Mouse (Mus musculus) 3134 (cell line): ENCODE measurements at regions not wholly inside any gene's neighbourhood (a gene's known extent, or its start where the extent isn't known, plus 50 kb on each side); places are given as distances from the start of the nearest gene placed in this dataset.

Experiments used
- DNase-seq: peaks from one replicate; pipeline ENCODE4 v3.0.0-alpha.2; 2011; ENCODE audit warnings: low spot score; ENCODE audit not compliant: insufficient read length; ENCODE audit errors: extremely low read depth

GRCm38 (mm10) chr3:102574320-102574719 is 104.6 kb downstream of the Ngf start:
- no peak for DNase-seq

GRCm38 (mm10) chr3:102576896-102577295 is 107.2 kb downstream of the Ngf start:
- peak; percentile 81 for DNase-seq

DNA sequence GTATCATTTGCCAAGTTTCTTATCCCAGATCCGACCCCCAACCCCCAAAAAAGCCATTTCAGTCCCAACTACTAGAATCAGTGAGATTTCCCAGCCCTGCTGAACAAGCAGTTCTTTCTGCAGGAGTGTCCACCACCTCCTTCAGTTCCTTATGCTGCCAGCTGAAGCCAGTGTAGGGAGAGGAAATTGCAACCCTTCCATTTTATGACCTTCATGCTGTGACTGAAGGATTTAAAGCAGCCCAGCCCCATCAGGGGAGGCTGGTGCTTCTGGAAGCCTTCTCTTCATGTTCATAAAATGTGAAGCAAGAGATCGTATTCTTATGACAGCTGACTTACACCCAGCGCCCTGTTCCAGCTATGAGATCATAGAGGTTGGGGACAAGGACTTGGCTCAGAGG is 112.1 kb downstream of the Ngf start:
- DNase-seq: no peak

- DNase-seq: no peak
Measured at GRCm38 (mm10) chr3:102585136-102585535, 115.4 kb downstream of the Ngf start.

- DNase-seq: no peak
Measured at GRCm38 (mm10) chr3:102586221-102586620, 116.5 kb downstream of the Ngf start.

DNA sequence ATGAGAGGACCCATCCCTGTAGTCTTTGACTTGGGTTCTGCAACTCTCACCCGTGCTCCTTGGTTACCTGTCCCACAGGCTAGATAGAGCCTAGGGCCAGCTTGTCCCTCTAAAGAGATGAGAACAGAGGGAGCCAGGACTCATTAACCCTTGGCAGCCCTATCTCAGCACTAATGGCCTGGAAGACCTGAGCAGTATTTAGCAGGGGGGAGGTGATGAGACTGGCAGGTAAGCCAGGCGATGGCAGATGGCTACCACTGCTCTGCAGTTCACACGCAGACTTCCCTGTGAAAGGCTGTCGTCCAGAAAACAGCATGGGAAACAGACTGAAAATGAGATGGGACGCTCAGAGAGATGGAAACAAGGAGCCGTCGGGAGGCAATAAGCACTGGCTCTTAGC is 122.3 kb downstream of the Ngf start:
- no peak for DNase-seq

- no peak for DNase-seq
Measured at GRCm38 (mm10) chr3:102596944-102597551, 127.3 kb downstream of the Ngf start.

GRCm38 (mm10) chr3:102599061-102599460 is 129.3 kb downstream of the Ngf start:
- no peak for DNase-seq

DNA sequence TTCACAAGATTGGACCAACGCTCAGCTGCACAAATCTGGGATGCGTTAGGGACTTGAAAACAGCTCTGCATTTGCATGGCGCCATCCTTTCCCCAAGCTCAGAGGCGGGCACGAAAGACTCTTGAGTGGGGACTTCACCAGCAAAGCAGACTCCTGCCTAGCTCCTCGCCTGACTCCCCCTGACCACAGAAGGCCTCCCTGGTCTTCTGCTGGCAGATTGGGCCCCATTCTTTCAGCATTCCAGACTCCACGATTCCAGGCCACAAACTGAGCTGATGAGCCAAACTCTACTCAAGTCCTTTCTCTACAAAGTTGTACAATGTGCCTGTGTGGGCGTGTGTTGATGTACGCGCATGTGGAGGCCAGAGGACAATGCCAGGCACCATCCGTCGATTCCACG is 131.6 kb upstream of the Tspan2 start:
- DNase-seq: no peak

- DNase-seq: no peak
Measured at GRCm38 (mm10) chr3:102605284-102605683, 129.0 kb upstream of the Tspan2 start.

DNA sequence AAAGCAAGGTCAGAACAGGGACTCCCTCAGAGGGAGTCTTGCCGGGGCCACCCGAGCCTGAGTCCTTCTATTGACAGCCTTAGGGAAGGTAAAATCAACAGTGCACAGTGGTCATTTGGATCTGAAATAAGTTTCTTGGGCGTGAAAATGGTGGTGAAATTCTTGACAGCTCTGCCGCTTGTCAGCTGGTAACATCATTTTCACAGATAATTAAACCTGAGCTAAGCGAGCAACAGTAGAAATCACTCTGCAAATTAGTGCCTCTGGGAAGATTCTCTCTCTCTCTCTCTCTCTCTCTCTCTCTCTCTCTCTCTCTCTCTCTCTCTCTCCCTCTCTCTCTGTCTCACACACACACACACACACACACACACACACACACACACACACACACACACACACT is 123.4 kb upstream of the Tspan2 start:
- DNase-seq: no peak

DNA sequence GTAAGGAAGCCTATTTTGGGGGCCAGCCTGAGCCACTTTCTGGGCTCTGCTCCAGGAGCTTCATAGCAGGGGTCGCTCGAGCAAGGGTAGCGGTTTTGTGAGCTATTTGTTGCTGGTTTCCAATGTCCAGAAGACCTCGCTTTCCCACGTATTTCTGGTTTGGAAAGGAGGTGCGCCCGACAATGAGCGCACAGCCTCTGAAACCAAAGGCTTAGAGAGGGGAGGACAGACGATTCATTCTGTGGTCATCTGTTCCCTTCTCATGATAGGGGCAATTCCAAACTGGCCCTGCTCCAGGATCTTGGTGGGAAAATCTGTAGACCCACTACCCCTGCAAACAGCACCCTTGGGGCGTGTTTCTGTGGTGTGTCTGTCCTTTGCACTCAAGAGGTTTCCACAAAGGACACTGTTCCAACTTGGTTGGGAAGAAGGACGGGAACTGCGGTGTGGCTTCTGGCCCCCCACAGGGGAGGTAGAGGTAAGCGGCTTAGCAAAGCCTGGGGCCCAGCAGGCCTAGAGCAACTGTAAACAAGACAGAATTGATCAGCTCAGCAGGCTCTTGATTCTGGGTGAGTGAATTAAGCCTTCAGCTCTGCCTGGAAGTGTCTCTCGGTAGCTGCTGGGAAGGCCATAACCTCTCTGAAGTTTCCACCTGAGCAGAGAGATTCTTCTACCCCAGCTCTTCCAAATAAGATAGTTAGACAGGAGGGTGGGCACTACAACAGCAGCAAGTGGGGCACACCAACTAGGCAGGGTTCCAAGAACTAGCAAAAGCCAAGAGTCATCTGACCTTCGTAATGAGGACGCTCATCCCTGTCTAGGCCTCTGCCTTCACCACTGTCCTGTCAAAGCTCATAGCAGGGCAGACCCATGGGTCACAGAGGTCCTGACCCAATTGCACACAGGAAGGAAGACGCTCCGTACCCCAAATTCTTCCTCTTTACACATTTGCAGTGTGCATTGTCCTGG is 122.6 kb upstream of the Tspan2 start:
- no peak for DNase-seq

DNA sequence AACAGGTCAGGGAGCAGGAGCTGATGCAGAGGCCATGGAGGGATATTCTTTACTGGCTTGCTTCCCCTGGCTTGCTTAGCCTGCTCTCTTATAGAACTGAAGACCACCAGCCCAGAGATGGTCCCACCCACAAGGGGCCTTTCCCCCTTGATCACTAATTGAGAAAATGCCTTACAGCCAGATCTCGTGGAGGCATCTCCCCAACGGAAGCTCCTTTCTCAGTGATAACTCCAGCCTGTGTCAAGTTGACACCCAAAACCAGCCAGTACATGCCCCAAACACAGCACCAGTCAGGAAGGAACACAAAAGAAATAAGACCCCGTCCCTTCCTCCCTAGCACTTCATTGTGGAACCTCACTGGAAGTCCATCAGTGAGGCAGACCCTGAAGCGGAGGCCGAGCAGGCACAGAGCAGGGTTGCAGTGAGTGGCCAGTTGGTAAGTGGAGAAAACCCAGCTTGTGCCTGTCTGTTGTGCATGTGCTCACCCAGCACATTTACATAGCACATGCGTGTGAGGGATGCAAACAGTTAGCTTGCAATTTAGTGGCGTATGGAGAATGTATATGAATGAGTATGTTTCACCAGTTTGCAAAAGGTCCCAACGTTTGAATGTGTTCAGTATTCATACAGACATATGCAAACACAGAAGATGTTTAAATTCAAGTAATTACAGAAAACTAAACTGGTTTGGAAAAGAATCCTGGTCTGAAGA is 114.5 kb upstream of the Tspan2 start:
- DNase-seq: no peak

DNA sequence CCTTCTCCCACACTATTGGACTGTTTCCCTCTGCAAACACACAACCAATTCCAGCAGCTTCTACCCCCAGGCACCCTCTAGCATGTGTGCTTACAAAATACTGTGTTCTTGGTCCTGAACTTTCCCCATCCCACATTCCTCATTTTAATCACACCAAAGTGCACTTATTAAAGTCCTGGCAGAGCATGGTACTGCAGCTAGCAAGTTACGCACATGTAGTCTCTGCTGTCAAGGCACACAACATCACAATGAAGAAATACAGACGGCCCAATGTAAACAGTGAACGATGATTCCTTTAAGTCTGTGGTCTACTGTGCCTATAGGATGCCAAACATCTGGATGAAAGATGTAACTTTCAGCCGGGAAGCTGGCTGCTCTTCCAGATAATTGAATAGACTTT is 98.3 kb upstream of the Tspan2 start:
- no peak for DNase-seq

- DNase-seq: no peak
Measured at GRCm38 (mm10) chr3:102636674-102637073, 97.7 kb upstream of the Tspan2 start.

GRCm38 (mm10) chr3:102644276-102644940 is 89.9 kb upstream of the Tspan2 start:
- no peak for DNase-seq

DNA sequence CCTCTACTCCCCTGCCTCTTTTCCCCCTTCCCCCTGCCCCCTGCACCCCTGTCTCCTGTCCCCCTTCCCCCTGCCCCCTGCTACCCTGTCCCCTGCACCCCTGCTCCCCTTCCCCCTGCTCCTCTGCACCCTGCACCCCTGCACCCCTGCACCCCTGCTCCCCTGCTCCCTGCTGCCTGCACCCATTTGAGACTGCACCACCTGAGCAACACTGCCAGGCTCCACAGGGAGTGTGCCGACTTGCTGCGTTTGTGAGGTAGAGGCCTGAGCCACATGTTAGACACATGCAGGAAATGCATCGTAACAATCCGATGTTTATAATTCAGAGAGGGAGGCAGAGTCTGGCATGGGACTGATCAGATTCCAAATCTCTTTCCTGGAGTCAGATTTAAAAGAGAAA is 85.9 kb upstream of the Tspan2 start:
- no peak for DNase-seq

DNA sequence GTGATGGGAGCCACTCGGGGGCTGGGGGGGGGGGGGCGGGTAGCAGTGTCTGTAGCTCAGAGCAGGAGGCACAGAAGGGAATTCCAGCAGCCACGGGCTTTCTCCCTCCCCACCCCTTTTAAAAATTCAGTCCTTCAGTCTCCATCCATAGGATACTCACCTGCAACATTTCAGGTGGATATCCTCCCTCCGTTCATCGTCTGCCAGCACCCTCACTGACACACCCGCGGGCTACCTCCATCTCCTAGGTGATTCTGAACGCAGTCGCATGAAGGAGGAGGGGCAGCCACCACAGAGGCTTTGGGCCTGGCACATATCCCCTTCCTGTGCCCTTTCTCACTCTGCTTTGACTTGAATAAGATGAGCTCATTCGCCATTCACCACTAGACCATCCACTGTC is 79.4 kb upstream of the Tspan2 start:
- DNase-seq: no peak

DNA sequence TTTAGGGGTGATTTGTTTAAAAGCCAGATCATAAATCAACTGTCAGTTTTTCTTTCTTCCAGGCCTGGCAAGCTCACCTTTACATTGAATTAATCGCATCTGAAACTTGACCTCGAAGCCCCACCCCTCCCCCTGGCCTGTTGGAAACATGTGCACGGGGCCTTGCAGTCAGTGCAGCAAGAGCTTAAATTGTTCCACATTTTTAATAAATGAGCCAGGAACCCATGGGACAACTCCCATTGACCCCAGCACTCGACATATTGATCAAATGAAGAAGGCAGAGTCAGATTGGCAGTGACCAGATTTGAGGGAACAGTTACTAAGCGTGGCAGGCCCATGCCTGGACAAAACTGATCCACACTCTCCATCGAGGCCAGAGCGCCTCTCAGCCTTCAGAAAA is 77.2 kb upstream of the Tspan2 start:
- DNase-seq: no peak

DNA sequence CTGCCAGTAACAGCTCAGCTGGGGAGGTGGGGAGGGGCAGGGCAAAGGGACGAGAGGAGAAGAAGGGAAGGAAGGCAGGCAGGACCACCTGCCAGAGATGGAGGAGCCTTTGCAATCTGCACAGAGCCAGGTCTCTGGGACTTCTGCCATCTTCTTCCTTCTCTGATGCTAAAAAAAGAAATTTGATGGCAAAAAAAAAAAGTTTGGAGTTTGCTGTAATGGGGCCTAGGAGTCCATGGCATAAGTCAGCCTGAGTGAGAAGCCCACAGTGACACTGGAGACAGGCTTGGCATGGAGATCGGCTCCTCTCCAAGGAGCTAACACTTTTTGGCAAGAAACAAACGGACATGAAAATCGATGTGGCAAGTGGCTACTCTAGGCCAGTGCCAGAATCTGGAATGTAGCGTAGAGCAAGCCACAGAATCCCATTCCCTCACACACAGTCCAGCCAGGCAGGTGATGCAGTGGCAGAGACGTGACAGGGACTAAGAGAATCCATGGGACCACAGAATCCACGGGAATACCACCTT is 76.7 kb upstream of the Tspan2 start:
- DNase-seq: no peak

- peak; percentile 29 for DNase-seq
Measured at GRCm38 (mm10) chr3:102659352-102659751, 75.0 kb upstream of the Tspan2 start.
